Mouse (Mus musculus) embryonic facial prominence, embryonic 14.5 days (tissue): ENCODE data around the gene Srgap1. TPM values are rescaled to one million over a fixed set of nuclear protein-coding genes. Genes with fewer than 3 reads are reported as not detected.
"Not testable (repeated sequence)": the region's sequence is repeated elsewhere in the genome, so short reads cannot be mapped to it uniquely, and the experiment has no call there.

Source experiments
- ATAC-seq: fragments of 200-750 bp; cut with Nextera tagmentation; 2 replicates; pipeline ENCODE4 v1.8.0; 2017; ENCODE audit warnings: low read depth, moderate number of reproducible peaks, moderate TSS enrichment
- DNase-seq: peaks from one replicate; pipeline ENCODE4 v3.0.0-alpha.2; 2015; ENCODE audit warnings: low spot score
- H3K27ac ChIP-seq: fragments of 300-500 bp; sonication (generic); replicated peaks from 2 replicates; pipeline ENCODE4 v1.5.1; 2014; ENCODE audit warnings: low read depth, mild to moderate bottlenecking, low read length, moderate library complexity
- H3K27me3 ChIP-seq: fragments of 300-500 bp; sonication (generic); replicated peaks from 2 replicates; pipeline ENCODE4 v1.6.1; 2014; ENCODE audit warnings: low read length; ENCODE audit not compliant: control insufficient read depth, insufficient read depth
- H3K36me3 ChIP-seq: fragments of 300-500 bp; sonication (generic); 2 replicates; pipeline ENCODE4 v1.6.1; 2014; ENCODE audit warnings: low read length, mixed read lengths; ENCODE audit not compliant: control insufficient read depth, insufficient read depth
- H3K4me1 ChIP-seq: fragments of 300-500 bp; sonication (generic); 2 replicates; pipeline ENCODE4 v1.6.1; 2014; ENCODE audit warnings: antibody characterized with exemption, low read length; ENCODE audit not compliant: control insufficient read depth, insufficient read depth
- H3K4me2 ChIP-seq: fragments of 300-500 bp; sonication (generic); 2 replicates; pipeline ENCODE4 v1.6.1; 2014; ENCODE audit warnings: low read depth, mild to moderate bottlenecking, low read length, moderate library complexity, mixed read lengths
- H3K4me3 ChIP-seq: fragments of 300-500 bp; sonication (generic); 2 replicates; pipeline ENCODE4 v1.5.1; 2014; ENCODE audit warnings: low read depth, mild to moderate bottlenecking, low read length
- H3K9ac ChIP-seq: fragments of 300-500 bp; sonication (generic); 2 replicates; pipeline ENCODE4 v1.6.1; 2014; ENCODE audit warnings: low read depth, mild to moderate bottlenecking, low read length, moderate library complexity, mixed read lengths
- H3K9me3 ChIP-seq: fragments of 300-500 bp; sonication (generic); 2 replicates; pipeline ENCODE4 v1.6.1; 2016; ENCODE audit warnings: low read length; ENCODE audit not compliant: control insufficient read depth
- WGBS: fragments of 180-500 bp; shearing (Covaris S2); extraction: QIAGEN DNeasy Blood & Tissue Kit; methylation state at CpG from one replicate; pipeline ENCODE4 v1.1.7; 2014; 5-methylcytosine and 5-hydroxymethylcytosine counted together
- polyA plus RNA-seq: library from polyadenylated mRNA; unstranded; fragments of >200 nt; fragmentation: Nextera tagmentation; extraction: Ambion mirVana; gene quantifications from 2 replicates; pipeline ENCODE4 v1.2.1, GENCODE M21; 2014

The Srgap1 gene
- polyA plus RNA-seq, 1 experiment from 2014 or later, result 11.1 TPM

- Histone ChIP-seq H3K9me3 (0 out of 2 replicates have a peak, but pooled peaks cover 6% of the 10 kb centered on the region), H3K27me3 (no peaks in the 10 kb centered on the region), H3K27ac (no peak overlapping the region), H3K4me3 (no peak overlapping the region), H3K4me2 (no peak overlapping the region), H3K9ac (no peak overlapping the region), H3K4me1 (no peaks in the 10 kb centered on the region), H3K36me3 (peaks cover 37% of the 10 kb centered on the region)
- 41% methylated on average over 14 of the region's 14 CpGs for WGBS
- ATAC-seq (peak; percentile 54), DNase-seq (no peak)
These were observed 266.0 kb downstream of the Srgap1 start for GRCm38 (mm10) chr10:121781159-121781558.

- no peak for DNase-seq
- Histone ChIP-seq H3K36me3 (no peaks in the 10 kb centered on the region), H3K4me1 (no peaks in the 10 kb centered on the region), H3K4me2 (no peak overlapping the region), H3K9ac (no peak overlapping the region), H3K4me3 (no peak overlapping the region), H3K27me3 (no peaks in the 10 kb centered on the region), H3K27ac (no peak overlapping the region), H3K9me3 (no peaks in the 10 kb centered on the region)
- WGBS, result 57% methylated on average over 3 of the region's 3 CpGs
- ATAC-seq, result no peak
These were observed 271.1 kb downstream of the Srgap1 start for GRCm38 (mm10) chr10:121775990-121776389.

- Histone ChIP-seq H3K4me2 (no peak overlapping the region), H3K4me3 (no peak overlapping the region), H3K4me1 (no peaks in the 10 kb centered on the region), H3K9ac (no peak overlapping the region), H3K9me3 (no peaks in the 10 kb centered on the region), H3K27ac (no peak overlapping the region), H3K36me3 (no peaks in the 10 kb centered on the region), H3K27me3 (no peaks in the 10 kb centered on the region)
- DNase-seq (no peak), ATAC-seq (no peak)
- 78% methylated on average over 4 of the region's 4 CpGs for WGBS
These were observed 273.3 kb downstream of the Srgap1 start for GRCm38 (mm10) chr10:121773813-121774212.

GRCm38 (mm10) chr10:121770624-121771577, 276.2 kb downstream of the Srgap1 start:
- WGBS, result 52% methylated on average over 20 of the region's 20 CpGs

GRCm38 (mm10) chr10:121769711-121770110, 277.4 kb downstream of the Srgap1 start:
- Histone ChIP-seq H3K9me3 (no peaks in the 10 kb centered on the region), H3K9ac (no peak overlapping the region), H3K4me2 (no peak overlapping the region), H3K36me3 (no peaks in the 10 kb centered on the region), H3K27ac (no peak overlapping the region), H3K4me1 (no peaks in the 10 kb centered on the region), H3K27me3 (no peaks in the 10 kb centered on the region), H3K4me3 (no peak overlapping the region)
- 83% methylated on average over 5 of the region's 5 CpGs for WGBS
- DNase-seq (no peak), ATAC-seq (no peak)

More at GRCm38 (mm10) chr10:121770624-121771577, 276.2 kb downstream of the Srgap1 start:
- H3K4me2 ChIP-seq, result peak overlapping the region; percentile 39
- H3K36me3 ChIP-seq, result no peaks in the 10 kb centered on the region
- H3K9ac ChIP-seq, result no peak overlapping the region
- H3K27ac ChIP-seq, result no peak overlapping the region
- peak; percentile 50; the same call in 1 of the 2 replicates for ATAC-seq
- no peaks in the 10 kb centered on the region for H3K4me1 ChIP-seq
- peak; percentile 48 for DNase-seq
- H3K9me3 ChIP-seq, result no peaks in the 10 kb centered on the region
- no peaks in the 10 kb centered on the region for H3K27me3 ChIP-seq
- H3K4me3 ChIP-seq, result no peak overlapping the region

GRCm38 (mm10) chr10:121767295-121767694, 279.8 kb downstream of the Srgap1 start:
- H3K27me3 ChIP-seq, H3K9me3 ChIP-seq, H3K9ac ChIP-seq, DNase-seq, ATAC-seq, H3K4me3 ChIP-seq, H3K4me1 ChIP-seq, H3K36me3 ChIP-seq, H3K4me2 ChIP-seq, H3K27ac ChIP-seq: not testable (repeated sequence)
- 72% methylated on average over 3 of the region's 3 CpGs for WGBS

GRCm38 (mm10) chr10:121765174-121766057, 281.7 kb downstream of the Srgap1 start:
- Histone ChIP-seq H3K27me3 (no peaks in the 10 kb centered on the region), H3K9ac (no peak overlapping the region), H3K36me3 (no peaks in the 10 kb centered on the region), H3K4me2 (no peak overlapping the region), H3K4me1 (no peaks in the 10 kb centered on the region), H3K27ac (no peak overlapping the region), H3K9me3 (no peaks in the 10 kb centered on the region), H3K4me3 (no peak overlapping the region)
- DNase-seq, result no peak
- WGBS, result 74% methylated on average over 10 of the region's 10 CpGs
- no peak for ATAC-seq

GRCm38 (mm10) chr10:121764469-121765173, 282.5 kb downstream of the Srgap1 start:
- H3K9me3 ChIP-seq, result no peaks in the 10 kb centered on the region
- no peak for ATAC-seq
- WGBS, result 79% methylated on average over 13 of the region's 13 CpGs

More at GRCm38 (mm10) chr10:121764469-121765173, 282.5 kb downstream of the Srgap1 start:
- Histone ChIP-seq H3K4me3 (no peak overlapping the region), H3K27me3 (no peaks in the 10 kb centered on the region), H3K36me3 (no peaks in the 10 kb centered on the region), H3K27ac (no peak overlapping the region), H3K4me2 (no peak overlapping the region), H3K4me1 (no peaks in the 10 kb centered on the region), H3K9ac (no peak overlapping the region)
- no peak for DNase-seq
